Mouse (Mus musculus) MN1 (cell line): Measurements from ENCODE around the gene Gm7356.
"Not testable (repeated sequence)": the region's sequence is repeated elsewhere in the genome, so short reads cannot be mapped to it uniquely, and the experiment has no call there.

ENCODE experiments used
- DNase-seq: peaks from one replicate; pipeline ENCODE4 v3.0.0-alpha.2; 2016; ENCODE audit warnings: low spot score

Gene Gm7356

DNA sequence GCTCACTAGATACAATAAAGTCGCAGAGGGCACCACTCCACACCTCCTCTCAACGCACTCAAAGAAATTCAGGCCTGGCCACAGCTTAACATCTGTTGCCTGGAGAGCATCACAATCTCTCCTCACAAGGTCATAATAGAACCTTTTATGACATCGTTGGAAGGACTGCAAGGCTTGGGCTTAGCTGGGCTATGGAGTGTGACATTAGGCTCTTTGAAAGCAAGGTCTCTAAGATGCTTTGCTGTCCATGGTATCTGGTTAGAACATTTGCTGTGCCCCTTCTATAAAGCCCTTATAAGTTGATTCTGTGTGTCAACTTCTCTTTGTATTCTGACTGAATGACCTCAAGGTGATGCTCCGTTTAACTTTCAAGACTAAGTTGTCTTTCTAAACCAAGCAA lies at the start of gene Gm7356:
TSS of gene Gm7356 (minus strand) at position 101 of the 400 bp plus-strand sequence.
- not testable (repeated sequence) for DNase-seq

DNA sequence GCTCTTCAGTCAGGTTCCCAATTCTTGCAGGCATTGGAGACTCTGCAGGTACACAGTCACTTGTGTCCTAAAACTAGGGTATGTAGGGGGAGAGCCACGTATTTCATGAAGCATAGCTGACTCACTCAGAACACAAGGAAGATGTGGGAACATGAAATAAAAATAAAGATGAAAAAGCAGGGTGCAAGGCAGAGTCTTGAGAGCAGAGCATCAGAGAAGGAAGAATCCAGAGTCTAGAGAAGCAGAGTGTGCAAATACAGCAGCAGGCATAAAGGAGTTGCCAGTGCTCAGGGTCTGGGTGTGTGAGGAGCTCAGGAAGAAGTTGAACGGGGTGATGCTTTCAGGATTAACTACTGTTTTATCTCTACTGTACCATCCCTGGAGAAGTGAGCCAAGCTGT lies 38.4 kb upstream of the Gm7356 start:
- DNase-seq: not testable (repeated sequence)

DNA sequence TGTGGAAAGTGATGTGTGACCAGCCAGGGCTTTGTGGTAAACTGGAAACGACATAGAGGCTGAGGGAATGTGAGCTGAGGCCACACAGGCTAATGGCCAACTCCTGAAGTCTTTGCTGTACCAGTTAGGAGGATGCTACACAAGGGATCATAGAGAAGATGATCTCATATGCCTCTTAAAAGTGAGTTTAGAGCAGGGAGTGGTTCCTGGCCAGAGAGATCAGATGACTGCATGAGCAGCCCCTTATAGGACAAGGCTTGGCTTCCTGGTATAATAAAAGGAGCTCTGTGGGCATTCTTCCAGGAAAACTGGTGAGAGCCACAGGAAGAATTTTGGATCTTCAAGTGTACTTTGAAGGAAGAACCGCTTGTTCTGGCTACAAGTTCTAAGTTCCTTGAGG lies 33.5 kb upstream of the Gm7356 start:
- DNase-seq: not testable (repeated sequence)

DNA sequence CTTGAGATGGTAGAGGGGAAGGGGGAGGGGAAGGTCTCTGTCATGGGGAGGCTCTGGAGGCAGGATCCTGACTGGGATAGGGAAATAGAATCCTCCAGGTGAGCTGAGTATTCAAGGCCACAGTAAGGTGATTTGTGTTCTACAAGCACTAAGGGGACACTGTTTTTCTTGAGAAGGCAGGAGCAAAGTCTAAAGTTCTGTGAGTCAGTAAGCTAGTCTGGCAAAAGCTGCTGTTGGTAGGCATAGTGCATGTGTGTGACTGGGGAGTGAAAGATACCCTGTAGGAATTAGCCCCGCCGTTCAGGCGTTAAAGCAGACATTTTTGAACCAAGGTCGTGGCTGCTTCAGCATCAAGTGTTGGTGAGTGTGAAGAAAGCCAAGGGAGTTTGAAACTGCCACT lies 32.6 kb upstream of the Gm7356 start:
- not testable (repeated sequence) for DNase-seq

DNA sequence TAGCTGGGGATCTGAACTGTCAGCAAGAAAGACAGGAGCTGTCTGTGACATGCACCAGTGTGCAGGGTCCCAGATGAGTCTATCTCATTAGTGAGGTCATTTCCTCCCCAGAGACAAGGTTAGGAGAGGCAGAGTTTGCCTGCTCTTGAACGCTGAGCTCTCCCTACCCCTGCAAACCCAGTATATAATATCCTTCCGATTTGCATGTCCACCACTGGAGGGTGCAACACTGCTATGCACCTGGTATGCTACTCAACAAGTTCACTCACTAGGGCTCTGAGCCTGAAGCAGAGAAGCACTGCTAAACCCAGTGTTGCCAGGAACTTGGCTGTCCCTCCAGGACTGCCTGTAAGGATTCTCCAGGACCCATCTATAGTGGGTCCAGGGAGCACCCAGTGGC lies 10.1 kb downstream of the Gm7356 start:
- not testable (repeated sequence) for DNase-seq

DNA sequence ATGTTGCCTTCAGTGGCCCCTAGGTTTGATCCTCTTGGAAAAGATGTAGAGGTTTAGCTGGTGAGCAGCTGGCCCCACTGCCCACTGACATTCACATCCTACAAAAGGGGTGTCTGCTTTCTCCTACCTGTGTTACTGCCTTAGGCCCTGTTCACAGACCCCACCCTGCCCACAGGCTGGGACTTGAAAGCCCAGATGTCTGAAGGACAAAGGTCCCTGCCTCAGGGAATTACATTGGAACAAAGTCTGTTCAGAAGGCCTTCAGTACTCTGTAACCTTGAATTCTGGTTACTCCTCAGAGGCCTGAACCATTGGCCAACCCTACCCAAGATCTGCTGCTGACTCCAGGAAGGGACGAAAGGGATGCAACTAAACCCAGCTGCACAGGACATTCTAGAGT lies 15.8 kb downstream of the Gm7356 start:
- no peak for DNase-seq

DNA sequence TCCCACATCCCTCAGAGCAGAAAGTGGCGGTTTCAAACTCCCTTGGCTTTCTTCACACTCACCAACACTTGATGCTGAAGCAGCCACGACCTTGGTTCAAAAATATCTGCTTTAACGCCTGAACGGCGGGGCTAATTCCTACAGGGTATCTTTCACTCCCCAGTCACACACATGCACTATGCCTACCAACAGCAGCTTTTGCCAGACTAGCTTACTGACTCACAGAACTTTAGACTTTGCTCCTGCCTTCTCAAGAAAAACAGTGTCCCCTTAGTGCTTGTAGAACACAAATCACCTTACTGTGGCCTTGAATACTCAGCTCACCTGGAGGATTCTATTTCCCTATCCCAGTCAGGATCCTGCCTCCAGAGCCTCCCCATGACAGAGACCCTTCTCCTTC lies 32.7 kb downstream of the Gm7356 start:
- DNase-seq: not testable (repeated sequence)

DNA sequence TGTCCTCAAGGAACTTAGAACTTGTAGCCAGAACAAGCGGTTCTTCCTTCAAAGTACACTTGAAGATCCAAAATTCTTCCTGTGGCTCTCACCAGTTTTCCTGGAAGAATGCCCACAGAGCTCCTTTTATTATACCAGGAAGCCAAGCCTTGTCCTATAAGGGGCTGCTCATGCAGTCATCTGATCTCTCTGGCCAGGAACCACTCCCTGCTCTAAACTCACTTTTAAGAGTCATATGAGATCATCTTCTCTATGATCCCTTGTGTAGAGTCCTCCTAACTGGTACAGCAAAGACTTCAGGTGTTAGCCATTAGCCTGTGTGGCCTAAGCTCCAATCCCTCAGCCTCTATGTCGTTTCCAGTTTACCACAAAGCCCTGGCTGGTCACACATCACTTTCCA lies 33.6 kb downstream of the Gm7356 start:
- not testable (repeated sequence) for DNase-seq

DNA sequence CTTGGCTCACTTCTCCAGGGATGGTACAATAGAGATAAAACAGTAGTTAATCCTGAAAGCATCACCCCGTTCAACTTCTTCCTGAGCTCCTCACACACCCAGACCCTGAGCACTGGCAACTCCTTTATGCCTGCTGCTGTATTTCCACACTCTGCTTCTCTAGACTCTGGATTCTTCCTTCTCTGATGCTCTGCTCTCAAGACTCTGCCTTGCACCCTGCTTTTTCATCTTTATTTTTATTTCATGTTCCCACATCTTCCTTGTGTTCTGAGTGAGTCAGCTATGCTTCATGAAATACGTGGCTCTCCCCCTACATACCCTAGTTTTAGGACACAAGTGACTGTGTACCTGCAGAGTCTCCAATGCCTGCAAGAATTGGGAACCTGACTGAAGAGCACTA lies 38.5 kb downstream of the Gm7356 start:
- DNase-seq: not testable (repeated sequence)

DNA sequence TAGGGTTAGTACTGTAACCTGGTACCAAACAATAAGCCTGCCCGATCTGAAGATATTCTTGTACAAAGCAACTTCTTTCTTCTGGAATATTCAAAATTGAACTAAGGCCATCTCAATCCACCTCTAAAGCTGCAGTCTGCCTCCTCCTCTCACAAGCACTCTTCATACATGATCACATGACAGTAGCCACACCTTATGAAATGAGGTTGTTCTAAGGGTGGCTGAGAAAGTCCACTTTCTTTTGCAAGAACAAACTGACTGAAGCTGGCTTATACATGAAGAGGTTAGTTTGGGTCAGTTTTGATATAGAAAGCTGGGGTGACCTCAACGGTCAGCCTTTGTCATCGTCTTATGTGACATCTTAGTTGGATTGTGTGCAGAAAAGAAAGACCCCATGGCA lies 41.3 kb downstream of the Gm7356 start:
- not testable (repeated sequence) for DNase-seq

DNA sequence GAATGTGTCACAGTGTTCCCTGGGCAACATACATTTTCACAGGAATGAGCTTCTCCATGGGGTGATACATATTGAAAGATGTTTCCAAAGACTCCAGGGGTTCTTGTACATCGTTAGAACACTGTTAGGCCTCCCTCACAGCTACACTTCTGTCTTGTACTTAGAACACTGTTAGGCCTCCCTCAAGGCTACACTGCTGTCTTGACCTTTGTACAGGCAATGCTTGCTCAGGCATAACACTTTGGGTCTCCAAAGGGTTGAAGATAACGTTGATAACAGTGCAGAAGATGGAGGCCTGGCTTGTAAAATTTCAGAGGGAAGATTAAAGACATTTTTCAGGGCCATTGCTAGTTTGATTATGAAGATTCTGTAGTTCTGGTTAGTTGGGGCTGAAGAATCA lies 45.4 kb downstream of the Gm7356 start:
- not testable (repeated sequence) for DNase-seq

DNA sequence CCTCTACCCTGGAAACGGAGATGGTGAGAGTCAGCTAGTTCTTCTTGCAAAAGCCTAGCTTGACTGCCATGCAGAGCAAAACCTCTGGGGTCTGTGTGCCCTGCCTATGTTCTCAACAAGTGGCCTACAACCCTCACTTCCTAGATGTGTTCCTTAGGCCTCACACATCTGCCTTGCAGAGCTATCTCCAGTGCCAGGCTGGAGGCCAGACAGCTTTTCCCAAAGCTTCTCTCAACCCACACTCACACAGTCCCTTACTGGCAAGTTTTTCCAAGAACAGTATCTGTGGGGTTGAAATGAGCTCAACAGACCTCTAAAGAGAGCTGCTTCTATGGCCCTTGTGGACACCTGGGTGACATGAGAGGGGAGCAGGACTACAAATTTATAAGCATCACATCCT lies 51.9 kb downstream of the Gm7356 start:
- not testable (repeated sequence) for DNase-seq
